Mouse (Mus musculus) stomach, postnatal 0 days (tissue): ENCODE measurements at regions not wholly inside any gene's neighbourhood (a gene's known extent, or its start where the extent isn't known, plus 50 kb on each side); places are given as distances from the start of the nearest gene placed in this dataset.

Source experiments
- ATAC-seq: fragments of 200-750 bp; cut with Nextera tagmentation; 2 replicates; pipeline ENCODE4 v1.8.0; 2017; ENCODE audit not compliant: low FRiP score, low TSS enrichment
- DNase-seq: peaks from one replicate; pipeline ENCODE4 v3.0.0-alpha.2; 2016; ENCODE audit warnings: low spot score
- H3K27ac ChIP-seq: fragments of 300-500 bp; sonication (generic); replicated peaks from 2 replicates; pipeline ENCODE4 v1.5.1; 2014; ENCODE audit warnings: mild to moderate bottlenecking, control low read depth
- H3K27me3 ChIP-seq: fragments of 300-500 bp; sonication (generic); 2 replicates; pipeline ENCODE4 v1.6.1; 2014; ENCODE audit warnings: low read length; ENCODE audit not compliant: control insufficient read depth, insufficient read depth
- H3K36me3 ChIP-seq: fragments of 300-500 bp; sonication (generic); 2 replicates; pipeline ENCODE4 v1.6.1; 2014; ENCODE audit warnings: low read length, mixed read lengths; ENCODE audit not compliant: control insufficient read depth, insufficient read depth
- H3K4me1 ChIP-seq: fragments of 300-500 bp; sonication (generic); replicated peaks from 2 replicates; pipeline ENCODE4 v1.6.1; 2014; ENCODE audit warnings: antibody characterized with exemption; ENCODE audit not compliant: control insufficient read depth, insufficient read depth
- H3K4me2 ChIP-seq: fragments of 300-500 bp; sonication (generic); replicated peaks from 2 replicates; pipeline ENCODE4 v1.6.1; 2014; ENCODE audit warnings: low read depth, mild to moderate bottlenecking, control low read depth, moderate library complexity
- H3K4me3 ChIP-seq: fragments of 300-500 bp; sonication (generic); 2 replicates; pipeline ENCODE4 v1.5.1; 2014; ENCODE audit warnings: low read depth, low read length, control low read depth
- H3K9ac ChIP-seq: fragments of 300-500 bp; sonication (generic); 2 replicates; pipeline ENCODE4 v1.6.1; 2014; ENCODE audit warnings: mild to moderate bottlenecking, low read length, control low read depth, mixed read lengths
- H3K9me3 ChIP-seq: fragments of 300-500 bp; sonication (generic); 2 replicates; pipeline ENCODE4 v1.6.1; 2016; ENCODE audit warnings: low read length; ENCODE audit not compliant: control insufficient read depth
- CTCF ChIP-seq: IDR thresholded peaks from 2 replicates; pipeline ENCODE4 v1.5.1; 2016; ENCODE audit warnings: antibody characterized with exemption, low read depth, mild to moderate bottlenecking, moderate library complexity
- EP300 ChIP-seq: optimal IDR thresholded peaks from 2 replicates; pipeline ENCODE3; 2016; ENCODE audit warnings: antibody characterized with exemption
- WGBS: fragments of 180-500 bp; shearing (Covaris S2); extraction: QIAGEN DNeasy Blood & Tissue Kit; methylation state at CpG from one replicate; pipeline ENCODE4 v1.1.7; 2014; 5-methylcytosine and 5-hydroxymethylcytosine counted together

GRCm38 (mm10) chr1:193682917-193683316 lies 312.8 kb upstream of the Camk1g start:
- Histone ChIP-seq H3K4me2 (no peak overlapping the region), H3K4me3 (no peak overlapping the region), H3K27me3 (no peaks in the 10 kb centered on the region), H3K9me3 (no peaks in the 10 kb centered on the region), H3K27ac (no peak overlapping the region), H3K9ac (no peak overlapping the region), H3K4me1 (no peaks in the 10 kb centered on the region), H3K36me3 (no peaks in the 10 kb centered on the region)
- WGBS, result 57% methylated on average over 2 of the region's 2 CpGs
- TF ChIP-seq EP300, result no peak
- no peak for TF ChIP-seq CTCF
- no peak for DNase-seq
- ATAC-seq, result no peak

- Histone ChIP-seq H3K9ac (no peak overlapping the region), H3K9me3 (no peaks in the 10 kb centered on the region), H3K27ac (no peak overlapping the region), H3K36me3 (no peaks in the 10 kb centered on the region), H3K4me3 (no peak overlapping the region), H3K4me1 (no peaks in the 10 kb centered on the region), H3K4me2 (no peak overlapping the region), H3K27me3 (no peaks in the 10 kb centered on the region)
- DNase-seq, result no peak
- TF ChIP-seq CTCF, result no peak
- no peak for TF ChIP-seq EP300
- 86% methylated on average over 2 of the region's 2 CpGs for WGBS
- no peak for ATAC-seq
These were observed 308.4 kb upstream of the Camk1g start for GRCm38 (mm10) chr1:193678448-193678847.

DNA sequence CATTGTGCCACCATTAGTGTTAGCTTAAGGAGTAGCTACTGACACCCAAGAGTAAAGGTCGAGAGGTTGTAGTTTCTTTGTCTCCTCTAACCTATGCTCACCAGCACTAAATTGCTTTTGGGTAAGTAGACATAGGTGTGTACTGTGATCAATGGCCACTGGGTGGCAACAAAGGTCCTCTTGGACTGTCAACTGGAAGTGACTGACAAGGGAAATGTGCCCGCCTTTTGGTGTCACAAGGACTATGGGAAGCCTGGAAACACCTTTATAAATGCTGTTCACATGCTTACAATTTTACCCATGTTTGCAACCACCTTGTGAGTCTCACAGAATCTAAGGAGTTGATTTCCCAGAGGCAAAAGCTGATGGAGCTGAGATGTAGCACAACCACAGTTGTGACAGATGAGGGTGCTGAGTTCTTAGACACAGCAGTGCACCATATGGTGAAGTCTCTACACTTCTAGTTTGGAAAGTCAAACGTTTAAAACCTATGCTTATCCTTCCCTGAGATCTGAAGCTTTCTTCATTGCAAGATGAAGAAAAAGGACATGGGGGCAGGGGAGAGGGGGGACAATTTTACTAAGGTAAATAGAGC lies 303.2 kb upstream of the Camk1g start:
- Histone ChIP-seq H3K27ac (no peak overlapping the region), H3K9ac (no peak overlapping the region), H3K36me3 (no peaks in the 10 kb centered on the region), H3K9me3 (no peaks in the 10 kb centered on the region), H3K4me1 (no peaks in the 10 kb centered on the region), H3K4me2 (no peak overlapping the region), H3K27me3 (no peaks in the 10 kb centered on the region), H3K4me3 (no peak overlapping the region)
- ATAC-seq (no peak), DNase-seq (peak; percentile 41)
- 33% methylated on average over 3 of the region's 3 CpGs for WGBS
- TF ChIP-seq CTCF, result peak; percentile 75
- TF ChIP-seq EP300, result no peak

GRCm38 (mm10) chr1:193672681-193673080 lies 302.6 kb upstream of the Camk1g start:
- no peaks in the 10 kb centered on the region for H3K9me3 ChIP-seq
- no peak overlapping the region for H3K9ac ChIP-seq
- DNase-seq, result no peak
- H3K4me1 ChIP-seq, result no peaks in the 10 kb centered on the region
- no peaks in the 10 kb centered on the region for H3K27me3 ChIP-seq
- no peak overlapping the region for H3K4me3 ChIP-seq
- H3K36me3 ChIP-seq, result no peaks in the 10 kb centered on the region
- WGBS, result 71% methylated on average over 3 of the region's 3 CpGs
- no peak for TF ChIP-seq EP300
- no peak for TF ChIP-seq CTCF
- no peak for ATAC-seq
- H3K4me2 ChIP-seq, result no peak overlapping the region
- H3K27ac ChIP-seq, result no peak overlapping the region

DNA sequence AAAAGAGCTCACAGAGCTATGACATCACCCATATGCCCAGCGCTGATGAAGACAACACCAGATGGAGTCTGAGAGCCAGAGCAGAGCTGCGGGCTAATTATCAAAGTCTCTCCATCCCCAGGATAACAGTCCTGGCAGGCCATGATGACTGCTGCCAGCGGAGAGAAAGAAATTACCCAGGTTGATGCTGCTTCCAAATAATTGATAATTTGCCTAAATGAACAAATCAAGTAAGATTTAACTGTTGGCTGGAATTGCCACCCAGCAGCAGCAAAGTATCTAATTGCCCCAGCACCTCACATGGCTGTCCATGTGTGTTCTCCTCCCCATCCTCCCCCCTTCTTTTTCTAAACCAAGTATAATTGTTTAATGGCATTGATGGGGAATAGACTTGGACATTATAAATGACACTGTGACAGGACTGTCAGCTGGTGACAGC lies 301.7 kb upstream of the Camk1g start:
- 75% methylated on average over 3 of the region's 3 CpGs for WGBS
- H3K4me3 ChIP-seq, result no peak overlapping the region
- DNase-seq, result no peak
- no peak overlapping the region for H3K4me2 ChIP-seq
- H3K27me3 ChIP-seq, result no peaks in the 10 kb centered on the region
- no peak overlapping the region for H3K9ac ChIP-seq
- no peaks in the 10 kb centered on the region for H3K9me3 ChIP-seq
- no peak overlapping the region for H3K27ac ChIP-seq
- H3K36me3 ChIP-seq, result no peaks in the 10 kb centered on the region
- H3K4me1 ChIP-seq, result no peaks in the 10 kb centered on the region
- TF ChIP-seq EP300 (no peak), CTCF (no peak)
- ATAC-seq, result no peak

DNA sequence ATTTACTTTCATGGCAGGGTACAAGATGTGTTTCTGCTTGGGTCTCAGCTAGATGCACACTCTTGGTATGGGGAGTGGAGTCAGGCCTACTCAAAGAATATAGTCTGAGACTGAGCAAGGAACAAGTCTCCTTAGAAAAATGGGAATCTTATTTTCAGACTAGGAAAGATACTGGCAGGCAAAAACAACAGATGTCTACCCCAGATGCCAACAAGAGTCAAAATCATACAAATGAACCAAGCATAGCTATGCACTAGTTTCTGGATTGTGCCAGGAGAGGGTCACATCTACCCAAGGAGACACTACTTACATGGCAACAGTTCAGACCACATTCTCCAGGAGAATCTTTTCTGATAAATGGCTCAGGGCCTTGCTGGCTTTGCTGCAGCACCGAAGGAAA lies 300.9 kb upstream of the Camk1g start:
- no peak overlapping the region for H3K27ac ChIP-seq
- TF ChIP-seq EP300 (no peak), CTCF (no peak)
- no peaks in the 10 kb centered on the region for H3K36me3 ChIP-seq
- H3K4me2 ChIP-seq, result no peak overlapping the region
- H3K4me1 ChIP-seq, result no peaks in the 10 kb centered on the region
- no peak for DNase-seq
- H3K9me3 ChIP-seq, result no peaks in the 10 kb centered on the region
- 90% methylated on average over 1 of the region's 1 CpGs for WGBS
- no peak overlapping the region for H3K4me3 ChIP-seq
- no peak overlapping the region for H3K9ac ChIP-seq
- no peaks in the 10 kb centered on the region for H3K27me3 ChIP-seq
- no peak for ATAC-seq
